Mouse (Mus musculus): ENCODE results near the gene Olfr96.
"Not testable (repeated sequence)": the region's sequence is repeated elsewhere in the genome, so short reads cannot be mapped to it uniquely, and the experiment has no call there.

The Olfr96 gene

DNA sequence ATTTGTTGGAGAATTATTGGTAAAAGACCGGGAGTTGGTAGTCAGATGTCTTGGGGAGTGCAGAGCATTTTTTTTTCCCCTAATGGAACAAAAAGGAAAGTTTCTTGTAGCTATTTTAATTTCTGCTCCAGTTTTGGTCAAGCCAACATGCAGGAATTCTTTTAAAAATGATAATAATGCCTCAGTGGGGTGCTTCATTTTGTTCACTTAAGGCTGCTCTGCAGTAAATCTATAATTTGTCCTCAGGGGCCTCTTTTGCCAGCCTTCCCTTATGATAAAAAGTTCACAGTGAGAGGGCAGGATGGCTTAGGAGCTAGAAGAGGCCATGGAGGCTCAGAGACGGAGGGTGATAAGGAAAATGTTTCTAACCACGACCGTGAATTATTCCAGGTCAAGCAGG lies at the start of gene Olfr96:
Gene Olfr96 (plus strand): TSS at position 301 of the 400 bp plus-strand sequence.
- CTCF ChIA-PET, result no interaction called here

DNA sequence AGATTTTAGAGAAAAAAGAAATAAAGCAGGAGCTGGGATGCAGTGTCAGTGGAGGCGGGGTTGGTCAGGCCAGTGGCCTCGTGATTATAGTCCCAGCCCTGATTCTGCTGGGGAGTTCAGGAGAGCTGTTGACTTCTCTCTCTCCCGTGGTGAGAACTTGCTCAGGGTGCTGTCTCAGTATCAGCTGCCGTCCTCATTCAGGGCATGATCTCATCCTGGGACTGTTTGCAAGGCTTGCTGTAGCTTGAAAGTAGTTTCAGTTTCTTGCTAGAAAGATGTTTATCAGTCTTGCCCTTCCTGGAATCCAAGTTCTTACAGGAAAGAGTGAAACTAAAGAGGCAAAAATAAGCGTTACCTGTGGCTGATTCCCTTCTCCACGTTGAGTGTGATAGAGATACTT lies 34.5 kb upstream of the Olfr96 start:
- CTCF ChIA-PET, result no interaction called here

DNA sequence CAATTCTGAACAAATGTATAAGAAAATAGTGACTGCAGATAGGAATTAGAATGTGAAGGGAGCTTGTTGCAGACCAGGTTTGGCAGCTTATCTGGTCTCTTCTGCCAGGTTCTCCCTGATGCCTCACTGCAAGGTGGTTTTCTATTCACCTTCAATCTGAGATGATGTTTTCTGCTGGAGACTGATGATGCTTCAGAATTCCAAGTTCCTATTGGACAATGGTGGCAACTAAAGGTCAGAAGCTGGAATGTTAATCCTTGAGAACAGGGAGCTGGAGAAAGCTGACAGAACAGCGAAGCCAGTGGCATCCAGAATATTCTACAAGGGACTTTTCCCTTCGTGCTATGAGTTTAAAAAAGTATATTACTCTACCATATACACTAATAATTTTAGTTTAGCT lies 29.2 kb upstream of the Olfr96 start:
- CTCF ChIA-PET, result no interaction called here

DNA sequence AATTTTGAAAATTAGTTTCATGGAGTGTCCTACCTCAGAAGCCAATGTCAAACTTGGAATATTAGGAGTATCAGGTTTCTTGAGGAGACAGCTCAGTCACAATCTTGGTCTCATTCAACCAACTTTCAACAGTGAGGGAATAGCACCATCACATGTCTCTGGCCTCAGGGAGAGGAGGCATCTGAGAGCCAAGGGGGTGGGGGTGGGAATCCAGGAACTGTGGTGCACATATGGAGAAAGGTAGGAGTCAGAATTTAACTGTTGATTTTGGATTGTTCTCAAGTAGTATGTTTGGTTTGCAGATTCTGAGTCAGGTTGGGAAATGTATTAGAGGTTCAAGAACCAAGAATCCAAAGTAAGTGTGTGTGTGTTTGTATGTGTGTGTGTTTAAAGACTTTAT lies 26.9 kb upstream of the Olfr96 start:
- CTCF ChIA-PET, result no interaction called here

DNA sequence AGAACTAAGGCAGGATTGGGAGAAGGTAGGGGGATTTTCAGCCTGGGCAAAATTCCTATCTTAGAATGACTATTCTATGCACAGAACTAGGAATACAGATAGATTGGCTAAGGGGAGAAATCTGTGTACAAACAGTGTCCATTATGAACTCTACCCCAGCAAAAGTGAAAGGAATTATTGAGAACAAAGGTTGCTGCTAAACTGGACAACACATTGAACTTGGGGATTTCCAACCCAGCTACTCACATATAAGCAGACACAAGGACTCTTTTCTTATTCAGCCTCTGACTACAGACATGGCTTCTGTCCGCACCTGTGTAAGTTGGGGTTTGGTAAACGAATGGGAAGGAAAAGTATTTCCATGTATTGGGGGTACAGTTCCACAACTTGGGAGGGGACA lies 26.3 kb upstream of the Olfr96 start, which contains the start of gene Ubd:
Gene Ubd (plus strand): TSS at position 237 of the 400 bp plus-strand sequence.
- CTCF ChIA-PET, result no interaction called here

DNA sequence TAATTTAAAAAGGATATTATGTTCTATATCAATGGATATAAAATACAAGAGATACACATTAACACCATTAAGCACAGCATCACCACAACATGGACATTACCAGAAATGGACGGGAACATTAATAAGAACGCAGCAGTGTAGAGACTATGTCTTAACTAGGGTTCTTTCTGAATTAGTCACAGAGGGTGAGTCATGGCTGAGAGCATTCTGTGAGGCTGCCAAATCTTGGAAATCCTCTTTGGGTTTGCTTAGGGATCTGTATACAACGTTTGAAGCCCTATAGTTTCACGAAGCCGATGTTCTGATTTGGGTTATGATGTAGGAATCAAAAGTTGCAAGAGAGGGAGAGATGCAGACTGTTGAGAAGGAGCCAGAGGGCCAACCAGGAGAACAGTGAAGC lies 25.2 kb upstream of the Olfr96 start:
- CTCF ChIA-PET, result no interaction called here

DNA sequence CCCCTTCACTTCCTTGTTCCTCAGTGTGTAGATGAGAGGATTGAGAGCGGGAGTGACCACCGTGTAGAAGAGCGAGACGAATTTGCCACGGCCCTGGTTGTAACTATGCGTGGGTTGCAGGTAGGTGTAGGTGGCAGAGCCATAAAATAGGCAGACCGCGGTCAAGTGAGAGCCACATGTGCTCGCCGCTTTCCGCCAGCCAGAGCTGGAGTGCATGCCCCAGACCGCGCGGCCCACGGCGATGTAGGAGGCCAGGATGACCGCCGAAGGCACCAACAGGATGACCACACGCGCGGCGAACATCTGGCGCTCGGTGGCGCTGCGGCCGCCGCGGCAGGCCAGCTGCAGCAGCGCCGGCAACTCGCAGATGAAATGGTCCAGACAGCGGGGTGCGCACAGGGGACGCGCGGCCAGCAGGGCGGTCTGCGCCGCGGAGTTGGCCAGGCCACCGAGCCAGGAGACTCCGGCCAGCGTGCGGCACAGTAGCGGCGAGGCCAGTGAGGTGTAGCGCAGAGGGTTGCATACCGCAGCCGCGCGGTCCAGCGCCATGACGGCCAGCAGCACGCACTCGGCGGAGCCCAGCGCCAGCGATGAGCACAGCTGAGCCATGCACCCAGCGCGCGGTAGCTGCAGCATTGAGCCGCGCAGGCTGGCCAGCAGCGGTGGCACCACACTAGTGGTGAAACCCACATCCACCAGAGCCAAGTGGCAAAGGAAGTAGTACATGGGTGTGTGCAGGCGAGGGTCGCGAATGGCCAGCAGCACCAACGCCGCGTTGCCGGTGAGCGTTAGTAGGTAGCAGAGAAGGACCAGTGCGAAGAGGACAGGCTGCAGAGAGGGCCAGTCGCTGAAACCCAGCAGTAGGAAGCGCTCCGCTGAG lies 22.9 kb upstream of the Olfr96 start:
- CTCF ChIA-PET, result no interaction called here

DNA sequence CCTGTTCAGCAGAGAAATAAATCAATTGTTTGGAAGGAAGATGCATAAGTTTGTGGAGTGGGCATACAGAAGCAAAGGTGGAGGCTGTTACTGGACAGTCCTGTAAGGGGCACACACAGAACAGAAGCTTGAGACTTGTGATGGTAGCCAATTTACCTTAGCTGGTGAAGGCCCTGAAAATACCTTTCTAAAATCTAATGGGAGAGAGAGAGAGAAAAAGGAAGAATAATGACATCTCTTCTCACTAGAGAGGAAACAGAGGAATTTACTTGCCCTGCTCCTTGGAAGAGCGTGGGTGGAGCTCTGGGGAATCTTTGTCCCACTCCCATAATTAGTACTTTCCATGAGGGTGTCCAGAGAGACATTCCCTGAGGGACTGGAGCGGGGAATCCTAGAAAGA lies 19.1 kb upstream of the Olfr96 start, which contains the start of gene Olfr94:
Gene Olfr94 (minus strand): TSS at position 101 of the 400 bp plus-strand sequence.
- CTCF ChIA-PET, result no interaction called here

DNA sequence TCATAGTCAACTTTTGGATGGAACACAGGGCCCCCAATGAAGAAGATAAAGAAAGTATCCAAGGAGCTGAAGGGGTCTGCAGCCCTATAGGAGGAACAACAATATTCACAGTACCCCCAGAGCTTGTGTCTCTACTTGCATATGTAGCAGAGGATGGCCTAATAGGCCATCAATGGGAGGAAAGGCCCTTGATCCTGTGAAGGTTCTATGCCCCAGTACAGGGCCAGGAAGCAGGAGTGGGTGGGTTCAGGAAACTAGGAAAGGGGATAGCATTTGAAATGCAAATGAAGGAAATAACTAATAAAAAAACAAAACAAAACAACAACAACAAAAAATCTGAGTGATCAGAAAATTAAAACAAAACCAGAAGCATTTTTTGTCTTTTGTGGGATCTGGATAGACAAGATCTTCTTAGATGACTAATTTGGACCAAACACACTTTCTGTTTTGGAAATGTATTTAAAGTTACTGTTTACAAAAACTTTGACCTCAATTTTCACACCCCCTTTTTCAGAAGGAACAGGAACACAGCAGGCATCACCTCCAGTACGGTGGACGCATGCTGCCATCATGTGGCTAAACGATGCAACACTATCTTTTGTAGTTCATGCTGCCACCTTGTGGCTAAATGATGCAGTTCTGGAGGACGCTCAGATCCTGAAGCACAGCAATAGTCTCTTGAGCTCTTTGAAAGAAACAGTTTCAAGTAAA lies 16.6 kb upstream of the Olfr96 start:
- CTCF ChIA-PET, result interaction anchor here (0.6 to 0.9 kb wide), 3 partner anchors 13 to 380 kb away, joined by 3 to 8 read pairs (median 3); no protein-coding TSS in a partner anchor

DNA sequence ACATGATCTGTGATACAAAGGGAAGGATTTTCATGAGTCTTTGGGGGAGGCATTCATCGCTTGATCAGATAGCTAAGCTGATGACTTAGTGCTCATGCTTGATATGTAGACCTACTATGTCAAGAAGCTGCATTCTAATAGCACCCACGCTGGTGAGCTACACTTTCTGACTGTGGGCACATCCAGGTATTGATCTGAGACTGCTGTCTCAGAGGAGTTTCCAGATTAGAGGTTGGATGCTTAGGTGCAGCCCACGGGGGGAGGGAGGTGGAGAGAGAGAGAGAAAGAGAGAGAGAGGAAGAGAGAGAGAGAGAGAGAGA lies 16.1 kb upstream of the Olfr96 start:
- CTCF ChIA-PET, result interaction anchor here (0.6 to 0.8 kb wide), 2 partner anchors 13 to 118 kb away, joined by 3 to 8 read pairs; no protein-coding TSS in a partner anchor

DNA sequence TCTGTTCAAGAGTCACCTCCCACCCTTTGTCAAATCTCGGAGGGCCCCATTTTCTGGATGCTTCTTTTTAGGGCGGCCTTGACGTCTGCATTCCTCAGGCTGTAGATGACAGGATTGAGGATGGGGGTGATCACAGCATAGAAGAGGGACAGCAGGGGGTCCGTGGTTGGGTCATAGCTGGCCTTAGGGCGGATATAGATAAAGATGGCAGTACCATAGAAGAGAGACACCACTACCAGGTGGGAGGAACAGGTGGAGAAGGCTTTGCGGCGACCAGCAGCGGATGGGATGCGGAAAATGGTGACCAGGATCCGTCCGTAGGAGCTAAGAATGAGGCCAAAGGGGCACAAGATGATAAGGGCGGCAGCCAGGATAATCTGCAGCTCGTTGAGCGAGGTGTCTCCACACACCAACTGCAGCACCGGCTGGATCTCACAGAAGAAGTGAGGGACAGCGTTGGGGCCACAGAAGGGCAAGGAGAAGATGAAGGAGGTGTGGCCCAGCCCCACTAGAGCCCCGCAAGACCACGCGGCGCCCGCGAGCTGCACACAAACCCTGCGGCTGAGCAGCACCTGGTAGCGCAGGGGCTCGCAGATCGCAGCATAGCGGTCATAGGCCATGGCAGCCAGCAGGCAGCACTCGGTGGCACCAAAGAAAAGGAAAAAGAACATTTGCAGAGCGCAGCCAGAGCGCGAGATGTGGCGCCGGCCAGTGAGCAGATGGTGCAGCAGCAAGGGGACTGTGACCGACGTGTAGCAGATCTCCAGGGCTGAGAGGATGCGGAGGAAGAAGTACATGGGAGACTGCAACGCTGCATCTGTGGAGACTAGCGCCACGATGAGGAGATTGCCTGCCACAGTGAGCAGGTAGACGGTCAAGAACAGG lies 8.8 kb upstream of the Olfr96 start:
- CTCF ChIA-PET, result no interaction called here

DNA sequence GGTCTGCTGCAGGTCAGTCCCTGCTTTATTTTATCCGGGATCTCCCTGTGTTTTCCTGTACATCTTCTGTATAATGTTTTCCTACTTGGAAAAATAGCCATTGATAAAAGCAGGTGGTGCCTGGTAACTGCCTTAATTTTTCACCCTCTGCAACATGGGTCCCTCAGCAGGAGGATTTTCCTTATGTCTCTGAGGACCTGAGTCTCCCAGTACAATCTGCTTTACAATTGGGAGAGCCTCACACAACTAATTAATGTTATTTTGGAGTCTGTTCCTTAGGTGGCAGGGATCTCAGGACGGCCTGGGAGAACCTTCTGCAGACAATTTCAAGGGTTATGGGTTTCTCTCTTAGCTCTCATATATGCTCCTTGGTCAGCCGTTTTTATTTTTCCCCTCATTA lies 6.9 kb upstream of the Olfr96 start, which contains the start of gene Olfr95:
Gene Olfr95 (minus strand): TSS at position 101 of the 400 bp plus-strand sequence.
- CTCF ChIA-PET, result no interaction called here

DNA sequence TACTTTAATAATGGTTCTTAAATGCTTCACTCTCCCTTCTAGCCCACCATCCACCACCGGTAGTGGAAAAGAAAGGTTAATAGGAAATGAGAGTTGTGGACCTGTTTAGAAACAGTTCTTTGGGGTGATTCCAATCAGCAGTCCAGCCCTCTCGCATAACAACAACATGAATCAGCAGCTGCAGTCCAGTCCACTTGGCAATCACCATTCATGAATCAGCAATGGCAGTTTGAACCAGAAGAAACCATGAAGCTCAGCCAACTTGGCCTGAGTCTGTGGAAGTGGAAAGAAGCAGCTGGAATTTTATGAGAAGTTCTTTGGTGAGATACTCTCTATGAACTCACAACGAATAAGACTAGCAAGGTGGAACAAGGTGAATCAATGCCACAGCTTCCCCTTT lies 1.5 kb upstream of the Olfr96 start:
- CTCF ChIA-PET, result interaction anchor here (0.6 kb wide), 1 partner anchor 1609 kb away, joined by 3 read pairs; no protein-coding TSS in a partner anchor

DNA sequence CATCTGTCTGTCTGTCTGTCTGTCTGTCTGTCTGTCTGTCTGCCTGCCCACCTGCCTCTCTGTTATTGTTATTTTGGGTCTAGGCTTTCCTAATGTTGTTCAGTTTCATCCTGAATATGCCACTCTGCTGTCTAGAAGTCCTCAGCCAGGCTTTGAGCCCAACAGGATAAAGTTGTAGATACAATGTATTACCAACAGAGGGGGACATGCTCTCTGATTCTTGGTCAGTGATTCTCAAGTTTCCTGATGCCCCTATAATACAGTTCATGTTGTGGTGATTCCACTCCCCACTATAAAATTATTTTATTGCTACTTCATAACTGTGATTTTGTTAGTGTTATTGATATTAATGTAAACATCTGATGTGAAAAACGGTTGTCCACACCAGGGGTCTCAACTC lies 1.9 kb downstream of the Olfr96 start:
- CTCF ChIA-PET, result no interaction called here

DNA sequence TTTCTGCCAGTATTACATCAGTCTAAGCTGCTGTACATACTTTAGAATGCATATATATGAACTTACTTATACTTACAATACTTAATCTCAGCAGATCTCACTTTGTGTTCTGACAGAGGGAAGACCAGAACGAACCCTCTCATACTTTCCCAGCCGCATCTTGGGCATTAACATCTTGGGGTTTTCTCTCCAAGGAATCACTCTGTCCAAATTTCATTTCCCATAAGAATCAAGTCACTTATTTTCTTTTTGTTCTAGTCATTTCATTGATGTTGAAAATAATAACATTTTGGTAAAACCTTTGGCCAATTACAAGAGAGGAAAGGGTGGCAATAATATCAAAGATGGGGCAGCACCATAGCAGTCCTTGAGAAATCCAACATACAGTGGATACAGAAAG lies 17.3 kb downstream of the Olfr96 start, which contains the start of gene Olfr97:
Gene Olfr97 (minus strand): TSS at position 101 of the 400 bp plus-strand sequence.
- CTCF ChIA-PET, result not testable (repeated sequence)

DNA sequence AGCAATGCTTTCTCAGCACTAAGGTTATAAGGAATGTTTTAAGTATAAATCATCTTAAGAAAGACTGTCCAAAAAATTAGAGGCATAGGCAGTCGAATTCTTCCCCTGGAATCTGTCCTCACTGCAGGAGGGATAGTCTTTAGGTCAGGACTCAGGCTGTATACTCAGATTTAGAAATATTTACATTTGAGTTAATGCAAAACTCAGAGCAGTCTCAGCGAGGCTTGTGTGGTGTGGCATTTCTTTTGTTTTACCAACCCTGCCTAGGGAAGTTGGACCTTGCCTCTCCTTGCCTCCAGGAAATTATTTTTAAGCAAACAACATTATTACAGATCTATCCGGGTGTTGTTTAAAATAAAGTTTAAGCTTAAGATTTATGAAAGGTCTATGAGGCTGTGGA lies 22.3 kb downstream of the Olfr96 start:
- CTCF ChIA-PET, result no interaction called here

DNA sequence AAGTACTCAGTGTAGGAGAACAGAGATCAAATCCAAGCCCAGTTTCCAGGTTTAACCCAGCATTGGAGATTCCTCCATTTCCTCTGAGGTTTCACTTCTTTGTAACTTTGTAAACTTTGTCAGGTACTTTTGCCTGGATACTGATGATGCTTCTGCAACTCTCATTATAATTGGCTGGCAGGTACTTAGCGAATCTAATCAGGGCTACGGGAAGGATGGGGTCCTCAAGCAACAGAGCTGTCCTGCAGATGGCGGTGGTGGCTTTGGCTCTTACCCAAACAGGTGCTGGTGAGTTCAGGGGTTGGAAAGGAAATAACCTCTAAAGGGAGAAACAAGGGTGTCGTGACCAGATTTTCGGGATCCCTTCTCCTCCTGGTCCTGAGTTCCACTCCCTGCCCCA lies 26.8 kb downstream of the Olfr96 start:
- CTCF ChIA-PET, result no interaction called here

DNA sequence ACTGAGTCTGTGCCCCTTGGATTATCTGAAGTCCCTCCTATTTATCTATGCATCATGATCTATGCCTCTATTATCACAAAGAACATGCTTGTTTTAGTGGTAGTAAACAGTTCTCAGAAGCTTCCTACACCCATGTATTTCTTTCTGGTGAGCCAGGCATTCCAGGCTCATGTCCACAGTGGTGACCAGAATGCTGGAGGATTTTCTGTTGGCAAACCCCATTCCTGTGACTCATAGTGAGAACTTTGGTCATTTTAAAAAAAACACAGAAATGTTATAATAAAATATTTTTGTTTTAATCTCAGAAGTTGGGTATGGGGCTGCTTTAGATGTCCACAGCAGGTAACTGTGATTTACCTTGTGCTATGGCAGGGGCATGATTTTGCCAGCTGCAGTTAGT lies 29.5 kb downstream of the Olfr96 start:
- CTCF ChIA-PET, result no interaction called here

DNA sequence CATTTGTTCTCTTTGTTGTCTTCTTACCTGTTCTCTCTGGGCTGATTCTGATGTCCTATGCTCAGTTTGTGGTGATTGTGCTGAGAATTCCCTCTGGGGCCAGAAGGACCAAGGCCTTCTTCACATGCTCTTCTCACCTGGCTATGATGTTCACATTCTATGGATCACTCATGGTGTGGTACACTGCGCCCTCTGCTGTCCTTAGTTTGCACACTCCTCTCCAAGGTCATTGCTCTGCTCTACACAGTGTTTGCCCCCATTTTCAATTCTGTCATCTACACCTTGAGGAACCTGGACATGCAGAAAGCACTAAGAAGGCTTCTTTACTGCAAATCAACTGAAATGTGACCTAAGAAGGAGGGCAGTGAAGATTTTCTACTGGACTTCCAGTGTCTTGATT lies 30.6 kb downstream of the Olfr96 start:
- CTCF ChIA-PET, result no interaction called here

DNA sequence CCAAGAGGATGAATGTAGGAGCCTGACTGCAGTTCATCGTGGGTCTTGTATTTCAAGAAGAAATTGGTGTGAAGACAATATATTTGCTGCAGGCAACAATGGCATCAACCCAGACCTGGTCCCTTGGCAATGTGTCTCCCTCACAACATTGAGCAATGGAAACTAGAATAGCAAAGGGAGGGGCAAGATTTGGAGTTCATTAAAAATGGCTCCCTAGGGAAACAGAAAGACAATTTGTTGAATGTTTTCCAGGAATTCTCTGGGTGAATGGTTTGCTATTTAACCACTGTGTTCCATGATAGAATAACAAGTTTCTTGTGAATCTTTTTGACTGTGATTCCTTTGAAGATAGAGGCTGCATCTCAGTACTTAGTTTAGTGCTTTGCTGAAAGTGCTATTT lies 43.7 kb downstream of the Olfr96 start, which contains the start of gene Olfr98:
Gene Olfr98 (minus strand): TSS at position 124 of the 400 bp plus-strand sequence.
- CTCF ChIA-PET, result no interaction called here

DNA sequence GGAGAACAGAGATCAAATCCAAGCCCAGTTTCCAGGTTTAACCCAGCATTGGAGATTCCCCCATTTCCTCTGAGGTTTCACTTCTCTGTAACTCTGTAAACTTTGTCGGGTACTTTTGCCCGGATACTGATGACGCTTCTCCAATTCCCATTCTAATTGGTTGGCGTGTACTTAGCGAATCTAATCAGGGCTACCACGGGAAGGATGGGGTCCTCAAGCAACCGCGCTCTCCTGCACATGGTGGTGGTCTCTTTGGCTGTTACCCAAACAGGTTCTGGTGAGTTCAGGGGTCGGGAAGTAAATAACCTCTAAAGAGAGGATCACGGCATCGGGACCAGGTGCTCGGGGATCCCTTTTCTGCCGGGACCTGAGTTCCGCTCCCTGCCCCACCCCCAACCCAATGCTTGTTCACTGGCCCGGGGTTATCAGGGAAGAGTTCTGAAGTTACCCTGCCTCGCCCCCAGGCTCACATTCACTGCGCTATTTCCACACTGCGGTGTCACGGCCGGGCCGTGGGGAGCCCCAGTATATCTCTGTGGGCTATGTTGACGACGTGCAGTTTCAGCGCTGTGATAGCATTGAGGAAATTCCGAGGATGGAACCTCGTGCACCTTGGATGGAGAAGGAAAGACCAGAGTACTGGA lies 50.2 kb downstream of the Olfr96 start, which contains the start of gene H2-M3:
Gene H2-M3 (plus strand): TSS at position 163 of the 644 bp plus-strand sequence.
- CTCF ChIA-PET, result no interaction called here
